Mouse (Mus musculus) layer of hippocampus, adult 9-10 months (tissue): ENCODE measurements around the gene Ass1.

ENCODE experiments used
- DNase-seq: peaks from one replicate; pipeline ENCODE4 v3.0.0; 2022; ENCODE audit warnings: low spot score

Gene Ass1

GRCm38 (mm10) chr2:31489166-31489565 lies 19.2 kb downstream of the Ass1 start:
- no peak for DNase-seq

DNA sequence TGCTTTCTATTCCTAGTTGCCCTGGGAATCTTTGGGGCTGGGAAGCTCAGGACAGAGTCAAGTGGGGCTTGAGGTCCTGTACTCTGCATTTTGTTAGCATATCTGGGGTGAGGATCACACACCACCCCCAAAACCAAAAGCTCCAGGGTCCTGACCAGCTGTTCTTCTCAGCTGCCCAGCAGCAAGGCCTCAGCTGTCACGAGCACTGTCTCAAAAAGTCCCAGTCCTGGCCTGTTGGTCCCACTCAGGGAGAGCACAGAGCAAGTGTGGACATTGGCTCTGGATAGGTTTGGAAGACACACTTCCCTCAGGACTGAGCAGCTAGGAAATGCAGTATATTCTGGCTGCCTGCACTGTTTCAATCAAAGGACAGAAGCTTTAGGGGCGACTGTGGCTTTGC lies 20.5 kb downstream of the Ass1 start:
- DNase-seq: no peak

- no peak for DNase-seq
Observed at GRCm38 (mm10) chr2:31492308-31492707, 22.3 kb downstream of the Ass1 start.

GRCm38 (mm10) chr2:31493243-31493642 lies 23.2 kb downstream of the Ass1 start:
- DNase-seq: no peak

DNA sequence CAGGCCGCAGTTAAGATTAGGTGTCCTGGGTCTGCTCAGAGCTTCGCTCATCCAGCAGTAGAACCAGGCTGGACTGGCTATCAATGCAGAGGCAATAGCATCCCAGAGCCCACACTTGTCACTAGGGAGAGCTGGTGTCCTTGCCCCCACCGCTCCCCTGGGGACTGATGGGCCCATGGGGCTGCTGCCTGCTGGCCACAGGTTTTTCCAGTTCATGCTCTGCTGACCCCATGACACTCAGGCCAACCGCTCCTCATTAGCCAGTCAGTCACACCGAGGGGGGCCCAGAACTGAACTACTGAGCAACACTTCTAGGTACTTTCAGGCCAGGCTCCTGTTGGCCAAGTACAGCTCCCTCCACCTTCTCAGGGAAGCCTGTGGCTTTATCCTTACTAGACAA lies 24.3 kb downstream of the Ass1 start:
- DNase-seq: no peak

GRCm38 (mm10) chr2:31495046-31495476 lies 25.1 kb downstream of the Ass1 start:
- no peak for DNase-seq

- DNase-seq: no peak
Observed at GRCm38 (mm10) chr2:31496141-31496540, 26.1 kb downstream of the Ass1 start.

DNA sequence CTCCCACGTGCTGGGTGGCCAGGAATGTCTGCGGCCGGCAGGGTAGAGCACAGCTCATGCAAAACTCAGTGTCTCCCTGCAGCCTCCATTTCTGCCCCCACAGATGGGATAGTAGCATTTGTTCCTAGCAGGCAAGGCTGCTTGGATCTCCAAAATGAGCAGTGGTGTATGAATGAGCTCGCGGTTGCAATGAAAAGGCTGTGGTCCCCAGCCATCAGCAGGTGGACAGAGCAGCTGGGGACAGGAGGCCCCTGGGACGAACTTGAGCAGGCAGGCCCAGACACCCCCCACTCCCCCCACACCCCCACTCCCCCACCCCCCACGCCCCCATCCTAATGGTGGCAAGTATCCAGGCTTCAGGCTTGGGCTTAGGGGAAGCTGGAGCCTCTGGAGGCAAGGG lies 27.1 kb downstream of the Ass1 start:
- no peak for DNase-seq

DNA sequence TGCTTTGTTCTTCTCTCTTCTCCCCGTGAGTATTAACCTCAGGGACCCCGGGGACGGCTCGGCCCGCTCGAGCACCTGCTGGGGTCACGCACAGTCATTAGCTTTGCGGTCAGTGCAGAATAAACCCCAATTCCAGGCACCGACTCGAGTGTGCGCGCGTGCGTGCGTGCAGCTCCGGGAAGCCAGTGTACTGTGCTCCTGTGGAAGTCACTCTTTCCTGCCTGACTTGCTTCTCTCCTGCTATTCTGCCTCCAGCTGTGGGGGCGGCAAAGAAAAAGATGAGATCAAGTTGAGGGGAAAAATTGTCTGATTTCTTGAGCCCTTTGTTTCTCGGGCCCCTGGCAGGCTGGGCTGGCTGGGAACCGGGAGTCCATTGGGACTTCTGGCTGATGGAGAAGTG lies 27.6 kb downstream of the Ass1 start:
- DNase-seq: no peak

GRCm38 (mm10) chr2:31499327-31500291 lies 29.6 kb downstream of the Ass1 start:
- DNase-seq: no peak

DNA sequence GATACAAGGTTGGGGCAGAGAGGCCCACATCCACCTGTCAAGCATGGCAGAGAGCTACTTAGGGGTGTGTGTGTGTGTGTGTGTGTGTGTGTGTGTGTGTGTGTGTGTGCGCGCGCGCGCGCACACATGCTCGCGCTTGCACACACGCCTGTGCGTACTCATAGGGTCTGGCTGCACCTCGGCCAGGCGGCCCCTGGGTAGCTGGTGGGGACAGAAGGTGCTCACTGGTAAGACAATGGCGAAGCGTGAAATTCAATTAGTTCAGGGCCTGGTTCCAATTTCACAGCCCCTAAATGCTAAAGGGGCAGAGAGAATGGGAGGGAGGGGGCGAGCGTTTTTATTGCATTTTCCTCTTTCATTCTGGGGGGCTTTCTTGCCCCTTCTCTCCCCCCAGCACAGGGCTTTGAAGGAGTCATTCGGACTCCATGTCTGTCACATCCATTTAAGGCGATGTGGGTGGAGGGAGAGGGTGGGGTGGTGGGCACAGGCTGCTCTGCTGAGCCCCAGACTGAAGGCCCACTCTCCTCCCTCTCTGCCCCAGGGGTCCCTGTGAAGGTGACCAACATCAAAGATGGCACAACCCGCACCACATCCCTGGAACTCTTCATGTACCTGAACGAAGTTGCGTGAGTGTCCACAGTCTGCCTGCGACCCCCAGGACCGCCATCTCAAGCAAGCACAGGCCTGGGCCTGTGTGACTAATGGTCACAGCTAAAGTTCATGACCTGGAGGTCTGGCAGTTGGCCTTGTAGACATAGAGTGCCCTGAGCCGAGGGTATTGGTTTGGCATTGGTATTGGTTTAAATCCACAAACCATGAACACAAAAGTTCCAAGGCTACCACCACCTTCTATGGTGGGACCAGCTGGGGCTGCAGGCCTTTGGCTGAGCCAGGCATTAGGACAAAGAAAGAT lies 30.5 kb downstream of the Ass1 start:
- no peak for DNase-seq

DNA sequence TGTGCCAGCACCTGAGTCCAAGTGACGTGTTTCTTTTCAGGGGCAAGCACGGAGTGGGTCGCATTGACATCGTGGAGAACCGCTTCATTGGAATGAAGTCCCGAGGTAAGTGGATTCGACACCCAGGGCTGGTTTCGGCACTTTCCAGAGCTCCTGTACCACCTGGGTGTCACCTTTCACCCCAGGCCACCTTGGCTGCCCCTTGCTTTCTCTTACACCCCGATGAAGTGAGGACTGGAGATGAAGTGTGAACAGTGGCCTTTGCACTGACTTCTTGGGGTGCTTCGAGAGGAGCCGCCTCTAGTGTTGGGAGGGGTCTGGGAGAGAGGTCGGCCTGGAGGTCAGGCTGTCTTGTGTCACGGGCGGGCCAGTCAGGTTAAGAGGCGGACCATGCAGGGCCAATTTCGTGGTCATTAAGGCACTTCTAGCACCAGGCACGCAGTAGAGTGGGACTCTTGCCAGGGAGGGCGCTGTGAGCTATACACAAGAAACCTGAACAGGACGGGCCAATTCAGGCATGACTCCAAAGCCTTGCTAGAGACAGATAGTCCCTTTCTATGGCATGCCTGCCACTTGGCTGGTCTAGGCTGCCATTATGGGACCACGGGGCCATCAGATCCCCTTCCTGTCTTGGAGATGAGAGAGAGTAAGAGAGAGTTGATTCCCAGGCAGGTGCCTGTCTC lies 31.6 kb downstream of the Ass1 start:
- DNase-seq: no peak

DNA sequence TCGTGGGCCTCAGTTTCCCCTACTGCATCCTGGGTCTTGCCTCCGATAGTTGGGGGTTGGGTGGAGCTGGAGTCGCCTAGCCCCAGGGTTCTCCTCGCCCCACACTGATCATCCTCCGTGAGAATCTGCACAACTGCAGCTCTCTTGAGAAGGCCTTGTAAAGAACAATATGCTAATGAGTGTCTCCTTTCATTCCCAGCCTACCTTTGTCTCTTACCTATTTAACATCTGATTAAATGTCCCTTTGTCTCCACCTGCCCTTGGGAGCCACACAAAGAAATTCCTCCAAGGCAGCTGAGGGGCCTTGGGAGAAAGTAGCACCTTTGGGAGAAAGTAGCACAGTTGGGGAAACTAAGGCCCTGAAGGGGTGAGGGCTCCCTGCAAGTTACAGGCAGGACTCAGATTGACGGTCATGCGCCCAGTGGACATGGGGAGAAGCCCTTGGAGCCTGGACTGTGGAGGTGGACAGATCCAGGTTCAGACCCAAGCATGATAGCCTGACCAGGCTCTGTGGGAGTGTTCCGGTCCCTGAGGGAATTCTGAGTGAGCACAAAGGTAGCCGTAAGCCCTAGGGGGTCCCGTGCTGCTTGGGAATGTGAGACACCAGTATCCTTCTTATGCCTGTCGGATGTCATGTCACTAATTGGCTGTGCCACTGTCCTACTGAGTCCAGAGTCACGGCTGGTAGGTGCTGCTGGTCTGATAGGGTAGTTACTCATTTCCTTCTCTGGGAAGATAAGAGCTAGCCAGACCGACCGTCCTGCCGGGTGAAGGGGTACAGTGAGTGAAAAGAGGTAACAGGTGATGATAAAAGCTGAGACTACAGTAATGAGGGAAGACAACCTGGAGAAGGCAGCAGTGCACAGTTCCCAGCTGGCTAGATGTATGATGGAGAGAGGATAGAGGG lies 32.9 kb downstream of the Ass1 start:
- DNase-seq: no peak

GRCm38 (mm10) chr2:31505472-31505871 lies 35.5 kb downstream of the Ass1 start:
- no peak for DNase-seq

- DNase-seq: no peak
Observed at GRCm38 (mm10) chr2:31508851-31509250, 38.8 kb downstream of the Ass1 start.

DNA sequence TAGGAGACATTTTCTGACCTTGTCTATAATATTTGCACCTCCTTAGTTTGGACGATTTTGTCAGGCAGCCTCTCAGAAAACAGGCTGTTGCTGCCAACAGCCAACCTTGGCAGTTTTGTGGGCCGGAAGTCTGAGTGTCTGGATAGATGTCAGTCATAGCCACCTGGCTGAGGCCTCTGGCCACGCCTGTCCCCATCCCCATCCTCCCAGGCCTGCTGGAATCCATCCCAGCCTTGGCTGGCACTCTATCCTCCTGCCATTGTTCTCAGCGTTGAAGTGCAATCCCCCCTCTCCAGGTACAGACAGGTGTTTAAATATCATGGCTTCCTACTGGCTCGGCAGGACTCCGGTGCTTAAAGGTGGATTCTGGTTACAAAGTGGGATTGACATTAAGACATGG lies 41.3 kb downstream of the Ass1 start:
- DNase-seq: no peak

GRCm38 (mm10) chr2:31516557-31516956 lies 46.5 kb downstream of the Ass1 start:
- no peak for DNase-seq

- no peak for DNase-seq
Observed at GRCm38 (mm10) chr2:31521800-31522335, 51.9 kb downstream of the Ass1 start.

DNA sequence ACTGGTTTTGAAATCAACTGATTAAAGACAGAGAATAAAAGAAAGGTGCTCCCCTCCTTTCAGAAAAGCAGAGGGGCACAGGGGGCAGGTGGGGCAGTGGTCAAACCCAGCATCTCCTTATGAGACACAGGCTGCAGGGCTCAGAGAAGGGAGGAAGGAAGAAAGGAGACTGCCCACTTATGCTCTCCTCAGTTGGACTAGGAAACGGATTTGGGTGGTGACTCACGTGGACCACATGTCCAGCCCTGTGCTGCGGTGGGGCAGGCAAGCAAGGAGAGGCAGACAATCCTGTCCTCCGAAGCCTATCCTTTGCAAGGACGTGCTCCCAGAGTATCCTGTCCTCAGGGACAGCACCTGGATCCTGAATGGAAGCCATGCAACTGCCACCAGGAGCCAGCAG lies 54.6 kb downstream of the Ass1 start:
- DNase-seq: no peak

- DNase-seq: no peak
Observed at GRCm38 (mm10) chr2:31525778-31526177, 55.8 kb downstream of the Ass1 start.

- no peak for DNase-seq
Observed at GRCm38 (mm10) chr2:31530201-31530600, 60.2 kb downstream of the Ass1 start.
